Mouse (Mus musculus) granulocyte monocyte progenitor cell, adult 5-6 weeks (primary cell): ENCODE results near the gene Eif4a3. TPM values are rescaled to one million over a fixed set of nuclear protein-coding genes. Genes with fewer than 3 reads are reported as not detected.
"Not testable (repeated sequence)": the region's sequence is repeated elsewhere in the genome, so short reads cannot be mapped to it uniquely, and the experiment has no call there.

Source experiments
- ATAC-seq: replicated peaks from 2 replicates; pipeline ENCODE4 v1.8.0; 2016; ENCODE audit warnings: mild to moderate bottlenecking, moderate TSS enrichment, inconsistent platforms; ENCODE audit not compliant: poor library complexity, severe bottlenecking
- total RNA-seq, 2 experiments: library from RNA; stranded (forward) in 1 of 2; stranded (reverse) in 1 of 2; fragments of 200-712, 200-1000 nt in 1 of 2; fragments of >200 nt in 1 of 2; fragmentation: Nextera tagmentation in 1 of 2; gene quantifications; 2 replicates each; pipeline ENCODE4 v1.2.3; 2014 to 2017

Gene Eif4a3
- total RNA-seq, 2 experiments from 2014 or later: 228 to 311 TPM

DNA sequence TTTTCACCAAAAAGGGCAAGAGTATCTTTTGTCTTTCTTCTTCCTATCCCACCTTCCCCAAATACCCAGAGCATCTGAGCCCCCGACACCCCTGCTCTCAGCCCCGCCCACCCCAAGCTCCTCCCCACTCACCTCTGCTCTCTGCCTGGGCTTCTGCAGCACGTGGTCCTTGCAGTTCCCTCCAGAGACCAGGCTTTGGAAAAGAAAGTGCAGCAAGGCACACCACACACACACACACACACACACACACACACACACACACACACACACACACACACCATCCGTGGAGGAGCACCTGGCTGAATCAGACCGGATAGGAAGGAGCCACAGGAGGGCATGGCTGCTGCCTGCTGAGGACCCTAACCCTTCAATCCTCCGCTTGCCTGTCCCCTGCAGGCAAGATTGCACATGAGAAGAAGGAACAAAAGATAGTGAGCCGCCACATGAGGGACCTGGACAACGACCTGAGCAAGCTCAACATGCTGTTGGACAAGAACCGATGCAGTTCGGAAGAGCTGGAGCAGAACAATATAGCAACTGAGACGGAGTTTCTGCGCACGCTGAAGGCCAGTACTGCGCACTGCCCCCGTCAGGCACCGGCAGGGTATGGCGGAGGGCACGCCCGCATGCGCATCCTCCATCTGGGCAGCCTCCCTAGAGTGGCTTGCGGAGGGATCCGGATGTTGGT, 46.9 kb downstream of the Eif4a3 start:
- peak; percentile 84 for ATAC-seq

DNA sequence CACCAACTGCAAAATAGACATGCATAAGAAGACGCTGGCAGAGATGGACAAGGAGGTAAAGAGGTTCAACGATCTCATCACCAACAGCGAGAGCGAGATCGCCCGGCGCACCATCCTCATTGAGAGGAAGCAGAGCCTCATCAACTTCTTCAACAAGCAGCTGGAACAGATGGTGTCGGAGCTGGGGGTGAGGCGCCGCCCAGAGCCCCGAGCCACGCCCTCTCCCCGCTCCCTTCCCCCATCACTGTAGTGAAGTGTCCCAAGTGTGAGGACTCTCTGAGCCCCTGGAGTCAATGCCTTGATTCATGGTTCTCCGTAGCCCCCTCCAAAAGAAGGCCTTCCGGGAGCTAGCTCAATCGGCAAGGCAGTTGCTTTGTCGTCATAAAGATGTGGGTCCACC, 48.9 kb downstream of the Eif4a3 start:
- no peak for ATAC-seq

- peak; percentile 69 for ATAC-seq
These were observed 50.9 kb downstream of the Eif4a3 start for GRCm38 (mm10) chr11:119249011-119249410.

DNA sequence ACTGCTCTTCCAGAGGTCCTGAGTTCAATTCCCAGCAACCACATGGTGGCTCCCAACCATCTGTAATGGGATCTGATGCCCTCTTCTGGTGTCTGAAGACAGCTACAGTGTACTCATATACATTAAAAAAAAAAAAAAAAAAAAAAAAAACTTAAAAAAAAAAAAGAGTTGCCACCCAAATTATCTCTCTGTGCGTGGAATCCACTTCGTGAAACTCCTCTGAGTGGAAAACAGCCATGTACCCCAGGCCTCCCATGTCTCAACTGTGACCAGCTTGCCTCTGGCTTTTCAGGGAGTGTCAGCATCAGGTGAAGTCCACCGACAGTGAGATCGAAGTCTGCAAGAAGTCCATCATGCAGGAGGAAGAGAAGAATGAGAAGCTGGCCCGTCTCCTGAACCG, 54.3 kb downstream of the Eif4a3 start:
- not testable (repeated sequence) for ATAC-seq

DNA sequence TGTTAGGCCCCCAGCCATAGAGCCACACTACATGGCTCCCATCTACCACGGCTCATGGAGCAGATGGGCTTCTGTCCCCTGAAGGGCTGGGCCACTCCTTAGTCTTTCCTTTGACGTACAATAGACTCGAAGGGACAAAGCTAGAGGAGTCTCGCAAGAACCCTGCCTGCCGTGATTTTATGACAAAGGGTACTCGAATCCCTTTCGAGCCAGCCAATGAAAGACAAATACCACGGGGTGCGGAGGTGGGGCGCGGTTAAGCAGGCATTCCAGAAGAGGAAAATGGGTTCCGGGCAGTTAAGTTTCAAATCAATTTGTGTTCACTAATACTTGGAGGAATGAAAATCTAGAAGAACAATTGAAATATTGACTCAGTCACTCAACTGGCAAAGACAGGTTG, 60.4 kb downstream of the Eif4a3 start:
- no peak for ATAC-seq

Other genes with a start within 250 kb of the Eif4a3 start
- gene Cbx4, start 213.9 kb downstream of the Eif4a3 start, total RNA-seq (2014; fragmentation: Nextera tagmentation): 15.8 and 18.8 TPM in 2 replicates
- 27.4 and 38.2 TPM in 2 replicates for gene Cbx4, start 213.9 kb downstream of the Eif4a3 start, total RNA-seq (2017)
- 3.3 and 8.6 TPM in 2 replicates for gene Tbc1d16, start 71.6 kb downstream of the Eif4a3 start, total RNA-seq (2014; fragmentation: Nextera tagmentation)
- gene Tbc1d16, start 71.6 kb downstream of the Eif4a3 start, total RNA-seq (2017): 2.1 and 3.0 TPM in 2 replicates
- 7.3 and 12.0 TPM in 2 replicates for gene Ccdc40, start 71.5 kb downstream of the Eif4a3 start, total RNA-seq (2014; fragmentation: Nextera tagmentation)
- 9.0 and 11.8 TPM in 2 replicates for gene Ccdc40, start 71.5 kb downstream of the Eif4a3 start, total RNA-seq (2017)
- gene Gaa, start 32.2 kb downstream of the Eif4a3 start, total RNA-seq (2014; fragmentation: Nextera tagmentation): 35.8 and 47.2 TPM in 2 replicates
- gene Gaa, start 32.2 kb downstream of the Eif4a3 start, total RNA-seq (2017): 27.4 and 31.6 TPM in 2 replicates
- gene Card14, start 7.7 kb upstream of the Eif4a3 start, total RNA-seq (2014; fragmentation: Nextera tagmentation): not detected in 2 replicates
- not detected in 2 replicates for gene Card14, start 7.7 kb upstream of the Eif4a3 start, total RNA-seq (2017)
- 4.3 and 5.2 TPM in 2 replicates for gene Sgsh, start 55.4 kb upstream of the Eif4a3 start, total RNA-seq (2014; fragmentation: Nextera tagmentation)
- 2.7 and 4.1 TPM in 2 replicates for gene Sgsh, start 55.4 kb upstream of the Eif4a3 start, total RNA-seq (2017)
- 1.1 TPM in 1 of 2 replicates, not detected in the other for gene Slc26a11, start 55.5 kb upstream of the Eif4a3 start, total RNA-seq (2014; fragmentation: Nextera tagmentation)
- gene Slc26a11, start 55.5 kb upstream of the Eif4a3 start, total RNA-seq (2017): 0.21 and 0.43 TPM in 2 replicates
- gene Rnf213, start 93.0 kb upstream of the Eif4a3 start, total RNA-seq (2014; fragmentation: Nextera tagmentation): 57.7 and 58.1 TPM in 2 replicates
- gene Rnf213, start 93.0 kb upstream of the Eif4a3 start, total RNA-seq (2017): 40.5 and 45.5 TPM in 2 replicates
- gene Endov, start 191.3 kb upstream of the Eif4a3 start, total RNA-seq (2014; fragmentation: Nextera tagmentation): 5.5 and 10.3 TPM in 2 replicates
- gene Endov, start 191.3 kb upstream of the Eif4a3 start, total RNA-seq (2017): 14.2 and 21.0 TPM in 2 replicates
- gene Nptx1, start 247.7 kb upstream of the Eif4a3 start, total RNA-seq (2014; fragmentation: Nextera tagmentation): not detected in 2 replicates
- not detected in 2 replicates for gene Nptx1, start 247.7 kb upstream of the Eif4a3 start, total RNA-seq (2017)